Mouse (Mus musculus) ES-Bruce4 (cell line): ENCODE measurements around the gene Ncor2. TPM values are rescaled to one million over a fixed set of nuclear protein-coding genes. Genes with fewer than 3 reads are reported as not detected.

ENCODE experiments used
- H3K27ac ChIP-seq: 2 replicates; pipeline ENCODE4 v1.5.1; 2012; ENCODE audit warnings: low read length, inconsistent platforms; ENCODE audit not compliant: insufficient read depth
- H3K27me3 ChIP-seq: 2 replicates; pipeline ENCODE4 v1.6.1; 2012; ENCODE audit warnings: mild to moderate bottlenecking, low read length, inconsistent platforms; ENCODE audit not compliant: control insufficient read depth, poor library complexity, insufficient read depth, severe bottlenecking
- H3K36me3 ChIP-seq: 2 replicates; pipeline ENCODE4 v1.6.1; 2012; ENCODE audit warnings: inconsistent platforms, mild to moderate bottlenecking, low read length, moderate library complexity; ENCODE audit not compliant: control insufficient read depth, poor library complexity, insufficient read depth, severe bottlenecking
- H3K4me1 ChIP-seq: one replicate; pipeline ENCODE4 v1.8.1; 2011; ENCODE audit warnings: low read length; ENCODE audit not compliant: control insufficient read depth, insufficient read depth
- H3K4me3 ChIP-seq: 2 replicates; pipeline ENCODE4 v1.5.1; 2011; ENCODE audit warnings: low read depth, mild to moderate bottlenecking, low read length
- H3K9ac ChIP-seq: 2 replicates; pipeline ENCODE4 v1.6.1; 2012; ENCODE audit warnings: low read depth, mild to moderate bottlenecking, inconsistent platforms; ENCODE audit not compliant: poor library complexity, severe bottlenecking
- H3K9me3 ChIP-seq: replicated peaks from 2 replicates; pipeline ENCODE4 v1.6.1; 2012; ENCODE audit warnings: mild to moderate bottlenecking, low read length, inconsistent platforms; ENCODE audit not compliant: control insufficient read depth, poor library complexity, insufficient read depth, severe bottlenecking
- CTCF ChIP-seq: IDR thresholded peaks from one replicate; pipeline ENCODE4 v1.8.1; 2011; ENCODE audit warnings: low read depth, low read length
- EP300 ChIP-seq: IDR thresholded peaks from 2 replicates; pipeline ENCODE4 v1.6.1; 2011; ENCODE audit warnings: low read depth, low read length; ENCODE audit not compliant: insufficient read depth
- POLR2A ChIP-seq: IDR thresholded peaks from one replicate; pipeline ENCODE4 v1.8.1; 2011; ENCODE audit warnings: low read length; ENCODE audit not compliant: insufficient read depth
- polyA plus RNA-seq: library from polyadenylated mRNA; stranded (reverse); fragments of >200 nt; gene quantifications from 2 replicates; pipeline ENCODE4 v1.2.4, GENCODE M21; 2011; ENCODE audit warnings: low read depth; ENCODE audit not compliant: missing spikeins, insufficient read depth, insufficient read length

Ncor2 gene
- polyA plus RNA-seq, 1 experiment, result 57.5 TPM

- no peaks in the 10 kb centered on the region for H3K27me3 ChIP-seq
- 0 out of 2 replicates have a peak, but pooled peaks have one; percentile 27 for TF ChIP-seq EP300
- TF ChIP-seq POLR2A, result no peak
- TF ChIP-seq CTCF, result peak; percentile 21
- H3K27ac ChIP-seq, result no peak overlapping the region
- no peak overlapping the region for H3K4me3 ChIP-seq
- H3K9me3 ChIP-seq, result no peaks in the 10 kb centered on the region
- H3K9ac ChIP-seq, result no peak overlapping the region
- no peaks in the 10 kb centered on the region for H3K36me3 ChIP-seq
- H3K4me1 ChIP-seq, result peaks cover 7% of the 10 kb centered on the region
Measured at GRCm38 (mm10) chr5:125188812-125189598, 10.0 kb upstream of the Ncor2 start.

- H3K9me3 ChIP-seq, result no peaks in the 10 kb centered on the region
- no peaks in the 10 kb centered on the region for H3K27me3 ChIP-seq
- peak; percentile 96 for TF ChIP-seq EP300
- no peak for TF ChIP-seq CTCF
- no peak overlapping the region for H3K9ac ChIP-seq
- peak overlapping the region; percentile 9; the same call in 1 of the 2 replicates for H3K27ac ChIP-seq
- H3K4me1 ChIP-seq, result peaks cover 6% of the 10 kb centered on the region
- H3K4me3 ChIP-seq, result no peak overlapping the region
- H3K36me3 ChIP-seq, result no peaks in the 10 kb centered on the region
Measured at GRCm38 (mm10) chr5:125184826-125185225, 5.8 kb upstream of the Ncor2 start.

- Histone ChIP-seq H3K27ac (no peak overlapping the region), H3K36me3 (no peaks in the 10 kb centered on the region), H3K9ac (no peak overlapping the region), H3K4me1 (peaks cover 6% of the 10 kb centered on the region), H3K9me3 (no peaks in the 10 kb centered on the region), H3K27me3 (no peaks in the 10 kb centered on the region), H3K4me3 (peak overlapping the region; percentile 13)
- TF ChIP-seq EP300 (0 out of 2 replicates have a peak, but pooled peaks have one; percentile 22), POLR2A (no peak)
Measured at GRCm38 (mm10) chr5:125183321-125184003, 4.4 kb upstream of the Ncor2 start.

GRCm38 (mm10) chr5:125180630-125181263, 1.7 kb upstream of the Ncor2 start:
- Histone ChIP-seq H3K4me1 (peaks cover 9% of the 10 kb centered on the region), H3K36me3 (no peaks in the 10 kb centered on the region), H3K9me3 (no peaks in the 10 kb centered on the region), H3K27me3 (no peaks in the 10 kb centered on the region), H3K4me3 (no peak overlapping the region), H3K27ac (no peak overlapping the region), H3K9ac (no peak overlapping the region)
- no peak for TF ChIP-seq CTCF
- no peak for TF ChIP-seq EP300
- TF ChIP-seq POLR2A, result no peak

GRCm38 (mm10) chr5:125179735-125180629, 963 bp upstream of the Ncor2 start:
- no peaks in the 10 kb centered on the region for H3K36me3 ChIP-seq
- no peak overlapping the region for H3K27ac ChIP-seq
- H3K4me3 ChIP-seq, result peak overlapping the region; percentile 51
- no peaks in the 10 kb centered on the region for H3K9me3 ChIP-seq
- no peaks in the 10 kb centered on the region for H3K27me3 ChIP-seq
- TF ChIP-seq CTCF, result no peak
- TF ChIP-seq EP300, result no peak
- H3K9ac ChIP-seq, result peak overlapping the region; percentile 90
- peaks cover 9% of the 10 kb centered on the region for H3K4me1 ChIP-seq
